Mouse (Mus musculus) liver, adult (tissue): ENCODE measurements at regions not wholly inside any gene's neighbourhood (a gene's known extent, or its start where the extent isn't known, plus 50 kb on each side); places are given as distances from the start of the nearest gene placed in this dataset.

ENCODE experiments used
- GATA4 ChIP-seq: IDR thresholded peaks from 2 replicates; pipeline ENCODE4 v1.6.1; 2014; ENCODE audit warnings: mild to moderate bottlenecking, low read length; ENCODE audit not compliant: insufficient replicate concordance

DNA sequence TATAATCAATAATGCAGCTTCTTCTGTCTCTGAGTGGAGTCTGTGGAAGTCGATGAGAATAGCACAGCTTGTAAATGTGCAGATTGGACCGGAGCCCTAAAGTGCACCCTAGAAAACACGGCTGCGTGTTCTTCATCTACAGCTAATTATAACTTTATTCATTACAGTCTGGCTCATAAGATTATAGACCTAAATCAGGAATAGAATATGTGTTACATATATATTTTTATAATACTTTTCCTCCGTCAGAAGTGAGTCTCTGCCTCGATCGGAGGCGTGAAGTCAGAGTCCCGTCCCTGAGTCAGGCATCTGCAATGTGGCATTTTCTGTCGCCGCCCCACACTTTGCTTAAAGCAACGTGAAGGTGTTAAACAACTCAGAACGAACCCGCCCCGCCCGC, 288.7 kb upstream of the 4930535I16Rik start:
- TF ChIP-seq GATA4 = no peak

DNA sequence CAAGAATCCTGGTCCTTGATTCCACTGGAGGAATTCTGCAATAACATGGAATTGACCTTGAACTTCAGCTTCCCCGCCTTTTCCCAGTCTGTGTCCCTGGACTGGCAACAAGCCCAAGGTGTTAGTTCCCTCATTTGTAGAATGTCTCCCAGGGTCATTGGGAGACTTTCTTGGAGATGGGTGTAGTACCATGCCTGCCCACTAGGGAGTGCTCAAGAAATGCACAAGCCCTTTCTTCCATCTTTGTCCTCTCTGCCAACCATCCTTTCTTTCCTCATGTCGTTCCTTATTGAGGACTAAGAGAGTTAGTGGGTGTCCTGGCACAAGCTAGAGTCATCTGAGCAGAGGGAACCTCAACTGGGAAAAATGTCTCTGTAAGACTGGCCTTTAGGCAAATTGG, 285.9 kb upstream of the 4930535I16Rik start:
- no peak for TF ChIP-seq GATA4

DNA sequence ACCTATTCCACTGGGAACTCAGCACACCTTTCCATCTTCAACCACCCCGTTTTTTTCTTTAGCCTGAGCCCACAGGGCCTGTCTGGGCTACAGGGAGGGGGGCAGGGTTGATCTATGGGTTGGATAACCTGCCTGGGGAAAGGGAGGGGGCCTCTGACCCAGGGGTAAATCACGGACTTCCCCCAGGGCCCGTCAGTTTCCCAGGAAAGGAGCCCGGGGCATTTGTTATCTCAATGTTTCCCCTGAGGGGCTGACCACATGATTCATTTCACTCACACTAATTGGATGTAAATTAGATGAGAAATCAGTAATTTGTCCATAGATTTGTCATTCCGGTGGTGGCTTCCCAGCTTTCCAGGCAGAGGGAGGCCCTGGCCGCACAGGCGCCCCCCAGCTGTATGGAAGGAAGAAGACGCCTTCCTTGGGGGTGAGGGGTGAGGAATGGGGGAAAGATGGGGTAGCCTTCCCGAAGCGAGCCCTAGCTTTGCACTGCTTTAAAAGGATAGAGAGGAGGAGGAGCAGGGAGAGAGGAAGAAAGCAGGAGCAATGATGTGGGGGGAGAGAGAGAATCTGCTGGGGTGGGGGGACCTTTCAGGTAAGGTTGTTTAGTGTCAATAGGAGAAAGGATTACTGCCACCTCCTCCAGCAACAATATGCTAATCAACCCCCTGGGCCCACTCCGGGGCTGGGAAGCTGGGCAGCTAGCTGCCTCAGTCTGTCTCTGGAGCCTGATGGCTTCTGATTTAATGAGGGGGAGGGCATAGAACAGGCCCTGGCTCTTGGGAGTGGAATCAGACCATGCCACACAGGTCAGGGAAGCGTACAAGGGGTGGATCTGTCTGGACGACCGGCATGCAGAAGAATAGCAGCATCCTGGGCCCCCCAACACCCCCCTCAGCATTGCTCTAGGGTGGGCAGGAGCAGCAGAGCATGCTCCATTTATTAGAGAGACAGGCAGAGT, 282.3 kb upstream of the 4930535I16Rik start:
- no peak for TF ChIP-seq GATA4

DNA sequence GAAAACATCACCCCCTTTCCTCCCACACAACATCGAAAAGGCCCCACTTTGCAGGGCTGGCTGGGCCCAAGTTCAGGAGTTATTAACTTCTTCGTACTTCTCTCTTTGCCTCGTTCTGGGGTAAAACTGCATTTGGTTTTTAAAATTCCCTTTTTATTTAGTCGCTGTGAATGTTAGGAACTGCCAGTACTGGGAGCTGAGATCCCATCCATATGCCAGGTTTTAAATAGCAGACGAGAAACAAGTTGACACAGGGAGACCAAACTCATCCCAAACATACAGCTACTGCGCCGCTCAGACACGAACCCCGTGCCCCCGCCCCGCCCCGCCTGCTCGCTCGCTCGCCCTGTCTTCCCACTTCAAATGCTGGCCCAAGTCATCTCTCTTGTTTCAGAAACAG, 281.0 kb upstream of the 4930535I16Rik start:
- TF ChIP-seq GATA4 = no peak

DNA sequence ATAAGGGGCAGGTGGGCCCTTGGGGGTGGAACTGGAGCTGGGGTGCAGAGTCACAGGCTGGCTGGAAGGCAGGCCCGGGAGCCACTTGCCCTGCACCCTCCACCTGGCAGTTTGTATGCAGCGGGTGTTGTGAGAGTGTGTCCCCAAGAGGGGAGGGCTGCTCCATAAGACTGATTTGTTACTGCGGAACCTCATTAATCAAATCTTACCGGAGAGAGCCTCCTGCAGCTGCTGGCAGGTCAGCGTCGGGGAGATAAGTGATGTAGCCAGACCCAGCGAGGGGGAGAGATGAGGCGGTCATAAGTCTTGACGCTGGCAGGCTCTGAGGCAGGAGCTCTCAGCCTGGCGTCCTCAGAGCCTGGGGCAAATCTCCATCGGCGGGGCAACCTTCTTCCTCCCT, 278.9 kb upstream of the 4930535I16Rik start:
- no peak for TF ChIP-seq GATA4

DNA sequence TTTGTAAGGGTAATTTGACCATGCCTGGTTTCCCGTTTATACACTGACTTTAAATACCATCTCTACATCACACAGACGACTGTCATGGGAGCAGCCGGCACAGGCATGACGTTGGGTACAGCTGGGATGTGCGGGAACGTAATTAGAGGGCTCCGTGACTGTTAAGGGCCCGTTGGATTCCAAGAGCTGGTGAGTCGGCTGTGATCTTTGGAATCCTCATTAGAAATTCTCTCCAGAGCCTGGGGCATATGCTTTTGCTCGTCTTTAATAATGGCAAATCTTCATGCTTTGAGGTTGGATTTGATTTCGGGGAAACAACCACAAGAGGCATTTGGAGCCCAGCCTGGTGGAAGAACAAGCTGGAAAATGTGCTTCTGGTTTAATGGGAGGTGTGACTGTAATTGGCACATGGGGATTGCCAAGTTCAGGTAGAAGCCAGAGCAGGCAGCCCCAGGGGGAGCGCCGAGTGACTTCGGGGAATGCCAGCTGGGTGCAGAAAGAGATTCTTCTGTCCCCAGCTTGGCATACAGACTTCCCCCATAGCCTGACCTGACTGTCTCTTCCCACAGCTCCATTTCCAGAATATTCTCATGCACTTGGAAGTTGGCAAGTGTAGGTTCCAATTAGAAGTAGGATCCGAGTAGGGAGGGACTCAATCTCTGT, 275.4 kb upstream of the 4930535I16Rik start:
- TF ChIP-seq GATA4 = no peak

DNA sequence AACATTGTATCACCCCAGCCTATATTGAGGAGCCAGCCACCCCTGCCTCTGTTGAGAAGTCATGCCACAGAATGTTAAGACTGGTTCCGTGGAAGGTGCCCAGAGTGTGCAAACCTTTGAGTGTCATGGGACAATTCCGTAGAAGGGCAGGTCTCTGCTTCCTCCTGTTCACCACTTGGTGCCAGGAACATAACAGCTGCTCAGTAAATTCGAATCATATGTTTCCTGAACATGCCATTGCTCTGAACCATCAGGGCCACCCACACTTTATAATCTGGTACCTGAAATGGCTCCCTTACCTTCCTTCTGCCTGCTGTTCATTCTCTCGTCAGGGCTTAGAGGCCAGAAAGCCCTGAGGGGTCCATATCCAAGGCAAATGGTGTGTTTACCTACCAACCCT, 273.0 kb upstream of the 4930535I16Rik start:
- no peak for TF ChIP-seq GATA4

DNA sequence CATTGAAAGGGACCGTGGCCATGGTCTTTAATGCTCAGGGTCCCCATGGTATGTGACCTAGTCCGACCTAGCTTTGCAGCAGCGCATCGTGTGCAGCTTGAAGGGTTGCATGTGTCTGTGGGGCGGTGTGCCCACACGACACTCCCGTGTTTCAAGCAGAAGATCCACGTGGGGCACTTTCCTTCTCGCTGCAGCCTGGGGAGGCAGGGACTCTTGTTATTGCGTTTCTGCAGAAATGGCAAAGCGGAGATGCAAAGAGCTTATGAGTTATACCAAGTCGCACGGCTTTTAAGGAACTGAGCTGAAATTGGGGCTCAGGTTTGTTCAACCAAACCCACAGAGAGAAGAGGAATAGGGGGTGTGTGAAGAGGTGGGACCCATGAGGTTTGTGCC, 272.2 kb upstream of the 4930535I16Rik start:
- TF ChIP-seq GATA4 = no peak

DNA sequence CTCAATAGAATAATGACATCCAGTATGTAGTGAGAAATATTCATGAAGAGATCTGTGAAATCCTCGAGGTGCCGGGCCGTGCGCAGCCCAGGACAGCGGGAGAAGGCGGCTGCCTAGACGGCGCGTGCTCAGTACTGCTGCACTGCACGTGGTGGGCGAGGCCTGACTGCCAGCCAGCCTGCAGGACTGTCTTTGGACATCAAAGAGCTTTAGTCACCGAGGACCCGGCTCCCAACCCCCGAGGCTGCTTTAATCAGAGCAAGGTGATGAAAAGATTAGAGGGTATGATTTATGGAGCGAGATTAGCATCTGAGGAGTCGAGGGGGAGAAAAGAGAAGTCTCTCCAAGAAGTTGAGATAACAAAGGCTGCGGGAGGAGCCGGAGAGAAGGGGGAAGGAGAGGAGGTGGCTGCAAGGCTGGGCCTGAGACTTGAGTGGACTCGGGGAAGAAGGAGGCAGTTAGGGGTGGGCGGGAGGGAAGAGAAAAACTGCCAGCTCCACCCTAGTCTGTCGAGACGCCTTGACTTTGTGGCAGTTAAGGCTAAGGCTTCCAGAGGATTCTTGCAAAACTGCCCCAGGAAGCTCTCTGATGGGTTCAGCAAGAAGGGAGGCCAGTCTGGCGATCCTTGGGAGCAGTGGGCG, 271.6 kb upstream of the 4930535I16Rik start:
- TF ChIP-seq GATA4 = no peak

DNA sequence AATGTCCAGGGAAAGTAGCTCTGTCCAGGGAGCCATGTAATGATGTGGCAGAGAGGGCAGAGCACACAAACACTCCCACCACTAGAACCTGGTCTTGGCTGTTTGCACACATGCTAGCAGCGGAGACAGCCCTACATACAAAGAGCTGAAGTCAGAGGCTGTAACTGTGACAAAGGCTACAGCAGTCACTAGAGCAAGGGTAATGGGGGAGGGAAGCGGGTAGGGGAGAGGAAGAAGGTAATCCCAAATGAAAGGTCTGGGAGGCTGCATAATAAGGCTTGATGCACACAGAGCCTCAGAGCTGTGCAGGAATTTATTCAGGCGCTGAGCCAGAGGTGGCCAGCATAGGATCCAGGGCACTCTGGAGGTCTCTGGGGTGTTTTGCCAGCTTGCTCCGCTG, 269.3 kb upstream of the 4930535I16Rik start:
- TF ChIP-seq GATA4 = no peak

DNA sequence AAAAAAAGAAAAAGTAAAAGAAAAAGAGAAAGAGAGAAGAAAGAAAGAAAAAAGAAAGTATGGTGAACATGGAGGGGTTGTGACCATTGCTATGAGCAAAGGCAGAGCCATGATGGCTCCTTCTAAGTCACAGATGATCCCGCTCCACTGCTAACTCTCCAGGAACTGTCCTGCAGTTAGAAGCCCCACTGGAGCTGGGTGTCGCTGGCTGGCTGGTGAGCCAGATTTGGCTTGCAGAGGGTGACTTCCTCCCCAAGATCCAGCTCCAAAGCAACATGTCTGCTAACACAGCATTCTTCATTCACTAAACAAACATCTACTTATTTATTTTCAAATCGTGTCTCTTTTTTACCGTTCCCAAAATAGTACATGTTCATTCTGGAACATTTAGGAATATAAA, 263.5 kb upstream of the 4930535I16Rik start:
- TF ChIP-seq GATA4 = no peak

DNA sequence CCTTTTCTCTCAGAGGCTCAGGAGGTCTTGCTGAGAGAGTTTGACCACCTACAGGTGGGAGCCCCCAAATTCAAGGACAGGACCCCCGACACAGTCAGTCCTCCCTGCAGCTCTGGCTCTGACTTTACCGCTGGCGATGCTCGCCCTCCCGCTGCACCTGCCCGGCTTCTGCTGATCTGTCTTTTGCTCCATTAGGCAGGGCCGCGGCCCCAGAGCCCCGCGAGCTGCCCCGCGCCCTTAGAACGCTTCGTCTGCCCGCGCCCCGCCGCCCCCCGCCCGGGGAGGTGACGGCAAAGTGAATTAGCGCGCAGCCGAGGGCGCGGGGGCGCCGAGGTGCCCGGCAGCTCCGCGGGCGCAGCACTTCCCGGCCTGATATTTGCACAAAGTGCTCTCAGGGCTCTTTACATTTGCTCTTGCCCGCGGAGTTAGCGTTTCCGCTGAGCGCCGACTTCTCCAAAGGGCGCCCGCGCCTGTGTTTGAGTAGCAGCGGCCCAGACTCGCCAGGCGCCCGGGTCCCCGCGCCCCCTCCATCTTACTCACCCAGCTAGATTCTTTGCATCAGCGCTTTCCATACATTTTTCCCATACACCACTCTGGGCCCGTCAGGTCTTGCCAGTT, 260.7 kb upstream of the 4930535I16Rik start:
- TF ChIP-seq GATA4 = no peak

DNA sequence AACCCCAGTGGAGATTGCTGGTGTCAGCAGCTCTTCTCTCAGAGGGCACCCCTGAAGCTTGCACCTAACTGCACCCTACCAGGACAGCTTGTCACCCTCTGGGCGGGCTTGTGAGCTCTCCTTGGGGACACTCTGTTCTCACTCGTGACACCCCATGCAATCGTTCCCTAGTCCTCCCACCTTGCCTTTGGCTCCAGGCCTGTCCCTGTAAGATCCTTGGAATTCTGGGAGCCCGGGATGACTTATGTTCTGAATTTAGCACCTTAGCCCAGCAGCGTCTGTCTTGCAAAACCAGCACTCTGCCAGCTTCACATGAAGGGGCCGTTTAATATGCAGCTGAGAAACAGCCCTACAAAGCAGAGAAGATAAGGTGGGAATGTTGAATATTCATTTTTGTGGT, 257.7 kb upstream of the 4930535I16Rik start:
- no peak for TF ChIP-seq GATA4

DNA sequence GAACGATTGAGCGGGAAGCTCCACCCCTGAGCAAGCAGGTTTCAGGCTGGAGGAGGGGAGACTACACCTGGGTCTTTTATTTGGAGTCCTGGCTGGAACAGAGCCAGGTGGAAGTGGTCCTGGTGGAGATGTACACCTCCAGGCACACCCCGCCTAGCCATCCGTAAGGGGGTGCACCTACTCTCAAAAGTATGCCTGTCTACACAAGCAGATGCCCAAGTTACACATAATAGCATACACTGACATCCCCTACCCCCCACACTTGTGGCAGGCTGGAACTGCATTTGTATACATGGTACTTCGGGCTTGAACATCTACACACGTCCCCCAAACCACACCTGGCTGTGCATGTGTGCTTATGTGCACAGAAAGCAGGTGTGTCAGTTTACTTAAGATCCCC, 236.8 kb upstream of the 4930535I16Rik start:
- no peak for TF ChIP-seq GATA4

DNA sequence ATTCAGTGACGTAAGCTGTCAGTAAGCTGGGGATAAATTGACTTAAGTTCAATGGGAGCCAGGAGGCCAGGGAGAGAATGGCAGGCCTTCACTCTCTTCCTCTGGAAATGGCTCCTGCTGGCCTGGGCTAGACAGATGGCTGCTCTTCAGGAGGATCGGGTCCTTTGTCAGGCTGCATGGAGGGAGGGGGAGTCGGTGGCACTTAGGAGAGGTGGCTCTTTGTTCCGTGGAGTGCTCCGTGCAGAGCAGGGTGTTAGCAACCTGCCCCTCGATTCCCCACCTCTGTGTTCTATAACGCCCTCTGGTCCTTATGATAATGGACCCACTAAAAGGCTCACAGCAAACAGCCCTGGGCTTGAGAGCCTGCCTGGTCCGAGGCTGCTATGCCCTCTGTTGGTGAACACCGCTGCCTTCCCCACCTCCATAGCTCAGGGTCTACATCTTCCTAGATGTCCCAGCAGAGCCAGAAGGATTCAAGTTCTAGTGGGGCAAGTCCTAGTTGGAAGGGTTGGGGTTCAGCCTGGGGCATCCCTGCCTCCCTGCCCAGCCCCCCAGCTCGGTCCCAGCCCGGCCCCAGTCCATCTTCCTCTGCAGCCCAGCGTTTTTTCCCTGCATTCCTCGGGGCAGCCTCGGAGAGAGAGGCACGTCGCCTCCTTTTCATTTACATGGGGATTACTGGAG, 232.1 kb upstream of the 4930535I16Rik start:
- no peak for TF ChIP-seq GATA4
